15 mouse cellular contexts compared by ENCODE assay signal in the genomic region with DNA sequence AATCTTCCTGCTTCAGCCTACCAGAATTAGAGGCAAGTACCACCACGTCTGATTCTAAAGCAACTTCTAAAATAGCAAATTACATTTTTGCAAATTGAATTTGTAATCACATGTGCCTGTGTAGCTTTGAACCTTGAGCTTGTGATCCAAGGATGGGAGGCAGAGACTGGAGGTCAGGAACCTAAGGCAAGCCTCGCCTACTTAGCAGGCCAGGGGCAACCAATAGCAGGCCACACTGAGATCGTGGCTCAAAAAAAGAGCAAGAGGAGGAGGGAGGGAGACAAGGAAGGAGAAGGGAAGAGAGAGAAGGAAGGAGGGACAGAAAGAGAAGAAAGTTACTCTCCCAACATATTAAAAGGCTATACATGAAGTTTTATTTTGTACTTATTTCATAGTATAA. TPM values are rescaled to one million over a fixed set of nuclear protein-coding genes. Genes with fewer than 3 reads are reported as not detected.
A peak's percentile ranks its signal among the peaks of the same experiment; 100 is the strongest.
DNase-seq lines count a peak whose midpoint lies in the region; ATAC-seq lines count a peak whose summit lies in the region.
"Had no signal": no experiment of that assay in that cellular context is flagged by ENCODE, and none has a peak within 500 bp of the region (broad histone marks: within the 10 kb centered on the region; RNA-seq: fewer than 3 reads in every experiment).

No protein-coding gene starts in this region.

- H3K36me3 ChIP-seq in forebrain, embryonic 10.5 days (replicated peaks): peaks cover 34% of the 10 kb centered on the region
- peaks cover 13% of the 10 kb centered on the region; the same call in 1 of the 2 replicates for H3K36me3 ChIP-seq in forebrain, embryonic 12.5 days (replicated peaks)
- peaks cover 11% of the 10 kb centered on the region; the same call in 1 of the 2 replicates for H3K36me3 ChIP-seq in kidney, embryonic 16.5 days (ENCODE audit: insufficient read depth, low read length)
- H3K36me3 ChIP-seq in kidney, embryonic 15.5 days: peaks cover 22% of the 10 kb centered on the region

- H3K27me3 ChIP-seq in forebrain, embryonic 10.5 days (ENCODE audit: poor library complexity, severe bottlenecking): no peaks in the 10 kb centered on the region
- no peaks in the 10 kb centered on the region for H3K27me3 ChIP-seq in forebrain, embryonic 12.5 days
- H3K27me3 ChIP-seq in kidney, embryonic 16.5 days (ENCODE audit: insufficient read depth, low read length): no peaks in the 10 kb centered on the region
- no peaks in the 10 kb centered on the region for H3K27me3 ChIP-seq in kidney, embryonic 15.5 days
- H3K27me3 ChIP-seq: embryonic facial prominence, embryonic 12.5 days; midbrain, embryonic 12.5 days; Patski had no signal

- H3K4me3 ChIP-seq in forebrain, embryonic 10.5 days: no peak overlapping the region
- no peak overlapping the region for H3K4me3 ChIP-seq in forebrain, embryonic 12.5 days (replicated peaks)
- H3K4me3 ChIP-seq in kidney, embryonic 16.5 days (ENCODE audit: low read length): no peak overlapping the region
- H3K4me3 ChIP-seq in kidney, embryonic 15.5 days (replicated peaks): no peak overlapping the region
- H3K4me3 ChIP-seq: embryonic facial prominence, embryonic 12.5 days; midbrain, embryonic 12.5 days had no signal

- peaks cover 33% of the 10 kb centered on the region for H3K4me1 ChIP-seq in forebrain, embryonic 10.5 days
- H3K4me1 ChIP-seq in forebrain, embryonic 12.5 days: peaks cover 28% of the 10 kb centered on the region
- H3K4me1 ChIP-seq in kidney, embryonic 16.5 days (ENCODE audit: insufficient read depth, low read length): peaks cover 29% of the 10 kb centered on the region
- peaks cover 26% of the 10 kb centered on the region for H3K4me1 ChIP-seq in kidney, embryonic 15.5 days

- no peaks in the 10 kb centered on the region for H3K9me3 ChIP-seq in forebrain, embryonic 10.5 days
- H3K9me3 ChIP-seq in forebrain, embryonic 12.5 days: no peaks in the 10 kb centered on the region
- no peaks in the 10 kb centered on the region for H3K9me3 ChIP-seq in kidney, embryonic 16.5 days (ENCODE audit: low read length)
- H3K9me3 ChIP-seq in kidney, embryonic 15.5 days (replicated peaks): no peaks in the 10 kb centered on the region
- H3K9me3 ChIP-seq: embryonic facial prominence, embryonic 12.5 days; midbrain, embryonic 12.5 days had no signal

- intact Hi-C loops in left cerebral cortex, postnatal 14 days (cut with DNase I): no loop called here

- ATAC-seq in forebrain, embryonic 12.5 days (ENCODE audit: low FRiP score): no peak
- no peak for ATAC-seq in kidney, embryonic 16.5 days (ENCODE audit: low FRiP score, low TSS enrichment)
- ATAC-seq in kidney, embryonic 15.5 days (replicated peaks; ENCODE audit: low FRiP score): no peak
- ATAC-seq: Patski had no signal

- DNase-seq in forebrain, embryonic 10.5 days (ENCODE audit: extremely low spot score, low spot score): peak; percentile 13
- peak; percentile 26 for DNase-seq in testis, postnatal 10 days (ENCODE audit: low spot score)
- DNase-seq in testis, postnatal 14 days (ENCODE audit: low spot score): no peak
- DNase-seq in left cerebral cortex, postnatal 14 days (ENCODE audit: low spot score in 2 of 2): no peak
- no peak for DNase-seq in urinary bladder, postnatal 14 days (ENCODE audit: low spot score)
- DNase-seq: adrenal gland, adult 8-10 months; cerebellum, adult 11 months; kidney, postnatal 10 days had no signal

- H3K4me2 ChIP-seq in forebrain, embryonic 12.5 days: no peak overlapping the region
- no peak overlapping the region for H3K4me2 ChIP-seq in kidney, embryonic 16.5 days (replicated peaks; ENCODE audit: low read depth, low read length)
- no peak overlapping the region for H3K4me2 ChIP-seq in kidney, embryonic 15.5 days
- H3K4me2 ChIP-seq: embryonic facial prominence, embryonic 12.5 days had no signal

- 56% methylated on average over 3 of the region's 3 CpGs for WGBS in forebrain, embryonic 10.5 days
- WGBS in forebrain, embryonic 12.5 days: 51% methylated on average over 3 of the region's 3 CpGs
- 62% methylated on average over 3 of the region's 3 CpGs for WGBS in kidney, embryonic 16.5 days
- WGBS in kidney, embryonic 15.5 days: 61% methylated on average over 3 of the region's 3 CpGs

- H3K27ac ChIP-seq in forebrain, embryonic 10.5 days: peak overlapping the region; percentile 68; the same call in 1 of the 2 replicates
- H3K27ac ChIP-seq in forebrain, embryonic 12.5 days: no peak overlapping the region
- 0 out of 2 replicates have a peak overlapping the region, but pooled peaks have one; percentile 10 for H3K27ac ChIP-seq in kidney, embryonic 16.5 days (ENCODE audit: low read length)
- H3K27ac ChIP-seq in kidney, embryonic 15.5 days: no peak overlapping the region
- H3K27ac ChIP-seq: embryonic facial prominence, embryonic 12.5 days; liver, embryonic 14.5 days; midbrain, embryonic 12.5 days had no signal

- H3K9ac ChIP-seq in forebrain, embryonic 12.5 days: no peak overlapping the region
- H3K9ac ChIP-seq in kidney, embryonic 16.5 days (replicated peaks; ENCODE audit: low read length): no peak overlapping the region
- no peak overlapping the region for H3K9ac ChIP-seq in kidney, embryonic 15.5 days
- H3K9ac ChIP-seq: embryonic facial prominence, embryonic 12.5 days; liver, embryonic 14.5 days; midbrain, embryonic 12.5 days had no signal

RNA-seq across cellular contexts. Expression of a gene that starts 28.5 kb away (rescaled TPM):
- 44.2 and 46.7 TPM in 2 replicates for polyA plus RNA-seq in forebrain, embryonic 10.5 days (2016; fragmentation: Nextera tagmentation; extraction: Ambion mirVana)
- polyA plus RNA-seq in forebrain, embryonic 12.5 days (2016; fragmentation: Nextera tagmentation; extraction: Ambion mirVana): 63.2 and 72.4 TPM in 2 replicates
- 38.0 and 41.0 TPM in 2 replicates for polyA plus RNA-seq in kidney, embryonic 16.5 days (2015; fragmentation: Nextera tagmentation; extraction: Ambion mirVana)
- polyA plus RNA-seq in kidney, embryonic 15.5 days (2015; fragmentation: Nextera tagmentation; extraction: Ambion mirVana): 43.1 and 44.2 TPM in 2 replicates
- 100 to 1,000 TPM; 118 to 122 TPM for total RNA-seq in left cerebral cortex, postnatal 14 days (2021)

Comparison
In these comparisons a context has a peak if more than half of its experiments do, and no peak if none do; other contexts are left out.
1. DNase-seq: peak in forebrain, embryonic 10.5 days (single experiment) and testis, postnatal 10 days (single experiment); none in testis, postnatal 14 days (single experiment), left cerebral cortex, postnatal 14 days (0 of 2) and urinary bladder, postnatal 14 days (single experiment).
2. H3K27ac ChIP-seq: peak in forebrain, embryonic 10.5 days (single experiment) and kidney, embryonic 16.5 days (single experiment); none in forebrain, embryonic 12.5 days (single experiment) and kidney, embryonic 15.5 days (single experiment).